16 mouse cellular contexts compared by ENCODE assay signal in the genomic region with DNA sequence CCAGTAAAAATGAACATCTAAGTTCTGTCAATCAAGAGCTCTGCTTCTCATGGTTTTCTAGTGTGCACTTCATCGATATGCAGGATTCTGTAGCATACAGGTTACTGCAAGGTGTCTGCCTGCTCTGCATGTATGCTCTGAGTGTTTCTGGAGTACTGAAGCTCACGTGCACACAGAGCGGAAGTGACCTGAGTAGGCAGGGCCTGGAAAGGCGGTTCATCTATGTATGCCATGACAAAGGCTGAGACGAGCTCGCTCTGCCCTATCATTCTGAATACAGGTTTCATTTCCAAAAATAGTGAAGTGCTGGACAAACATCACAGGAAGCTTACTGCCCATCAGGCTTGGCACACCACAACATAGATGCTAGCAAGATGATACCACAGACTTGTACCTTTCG.
"Had no signal": no experiment of that assay in that cellular context is flagged by ENCODE, and none has a peak within 500 bp of the region (broad histone marks: within the 10 kb centered on the region; RNA-seq: fewer than 3 reads in every experiment).

No protein-coding gene starts in this region.

- H3K27ac ChIP-seq: limb, embryonic 13.5 days; liver, embryonic 15.5 days; neural tube, embryonic 12.5 days; stomach, postnatal 0 days had no signal

- ATAC-seq: intestine, postnatal 0 days; lung, postnatal 0 days had no signal

- H3K27me3 ChIP-seq: limb, embryonic 13.5 days; liver, embryonic 15.5 days; neural tube, embryonic 12.5 days had no signal

- H3K4me1 ChIP-seq: limb, embryonic 13.5 days; liver, embryonic 15.5 days; neural tube, embryonic 12.5 days had no signal

- H3K9ac ChIP-seq: limb, embryonic 13.5 days; liver, embryonic 15.5 days; neural tube, embryonic 12.5 days had no signal

- DNase-seq: kidney, adult 8-10 months; kidney, postnatal 25 days; layer of hippocampus, adult 9-11 months; layer of hippocampus, postnatal 36 days; lung, adult 2 months; lung, postnatal 36 days; midbrain, embryonic 14.5 days; retina, postnatal 1 day; right cerebral cortex, postnatal 14 days had no signal

- H3K9me3 ChIP-seq: limb, embryonic 13.5 days; liver, embryonic 15.5 days; neural tube, embryonic 12.5 days had no signal

- H3K4me3 ChIP-seq: limb, embryonic 13.5 days; liver, embryonic 15.5 days; myocyte; neural tube, embryonic 12.5 days had no signal

- H3K36me3 ChIP-seq: neural tube, embryonic 12.5 days had no signal

- H3K4me2 ChIP-seq: limb, embryonic 13.5 days; liver, embryonic 15.5 days; neural tube, embryonic 12.5 days had no signal
